ENCODE assay signal across 19 mouse cellular contexts in genomic region chr2:154915922-154916541, GRCm38 (mm10). TPM values are rescaled to one million over a fixed set of nuclear protein-coding genes. Genes with fewer than 3 reads are reported as not detected.
DNase-seq lines count a peak whose midpoint lies in the region; ATAC-seq lines count a peak whose summit lies in the region.
"Had no signal": no experiment of that assay in that cellular context is flagged by ENCODE, and none has a peak within 500 bp of the region (broad histone marks: within the 10 kb centered on the region; RNA-seq: fewer than 3 reads in every experiment).

No protein-coding gene starts in this region.

- H3K9me3 ChIP-seq in embryonic facial prominence, embryonic 11.5 days (replicated peaks; ENCODE audit: control insufficient read depth, low read length), result no peaks in the 10 kb centered on the region
- H3K9me3 ChIP-seq in embryonic facial prominence, embryonic 10.5 days, result no peaks in the 10 kb centered on the region
- H3K9me3 ChIP-seq in neural tube, embryonic 15.5 days (replicated peaks), result no peaks in the 10 kb centered on the region
- H3K9me3 ChIP-seq in limb, embryonic 12.5 days, result no peaks in the 10 kb centered on the region
- H3K9me3 ChIP-seq in midbrain, embryonic 16.5 days (replicated peaks; ENCODE audit: control insufficient read depth, low read length, poor library complexity, severe bottlenecking), result no peaks in the 10 kb centered on the region
- H3K9me3 ChIP-seq: forebrain, embryonic 12.5 days; heart, embryonic 10.5 days; hindbrain, embryonic 15.5 days; intestine, embryonic 15.5 days; liver, embryonic 15.5 days; midbrain, embryonic 10.5 days had no signal

- DNase-seq in embryonic facial prominence, embryonic 11.5 days (ENCODE audit: low spot score), result peak; percentile 53
- DNase-seq in embryonic facial prominence, embryonic 10.5 days (ENCODE audit: low spot score), result no peak
- DNase-seq in neural tube, embryonic 10.5 days (ENCODE audit: extremely low spot score, low spot score), result no peak
- no peak for DNase-seq in kidney, adult 9 months
- DNase-seq: adrenal gland, postnatal 25 days; cerebellum, adult 8-10 months; gastrocnemius, adult 2 months had no signal

- no peaks in the 10 kb centered on the region for H3K27me3 ChIP-seq in embryonic facial prominence, embryonic 11.5 days (ENCODE audit: control insufficient read depth, insufficient read depth, low read length)
- no peaks in the 10 kb centered on the region for H3K27me3 ChIP-seq in embryonic facial prominence, embryonic 10.5 days (replicated peaks; ENCODE audit: low read depth, poor library complexity, severe bottlenecking)
- H3K27me3 ChIP-seq in neural tube, embryonic 15.5 days (replicated peaks), result peaks cover 11% of the 10 kb centered on the region
- peaks cover 14% of the 10 kb centered on the region for H3K27me3 ChIP-seq in limb, embryonic 12.5 days
- H3K27me3 ChIP-seq in midbrain, embryonic 16.5 days (ENCODE audit: control insufficient read depth, insufficient read depth, low read depth, low read length), result no peaks in the 10 kb centered on the region
- H3K27me3 ChIP-seq: hindbrain, embryonic 15.5 days; intestine, embryonic 15.5 days had no signal

- 47% methylated on average over 12 of the region's 12 CpGs for WGBS in embryonic facial prominence, embryonic 11.5 days
- WGBS in embryonic facial prominence, embryonic 10.5 days, result 67% methylated on average over 12 of the region's 12 CpGs
- 73% methylated on average over 12 of the region's 12 CpGs for WGBS in neural tube, embryonic 15.5 days
- 21% methylated on average over 12 of the region's 12 CpGs for WGBS in limb, embryonic 12.5 days
- WGBS in midbrain, embryonic 16.5 days, result 73% methylated on average over 12 of the region's 12 CpGs

- no peaks in the 10 kb centered on the region for H3K36me3 ChIP-seq in embryonic facial prominence, embryonic 11.5 days (replicated peaks; ENCODE audit: control insufficient read depth, insufficient read depth, low read depth, low read length)
- H3K36me3 ChIP-seq in embryonic facial prominence, embryonic 10.5 days (replicated peaks), result no peaks in the 10 kb centered on the region
- no peaks in the 10 kb centered on the region for H3K36me3 ChIP-seq in neural tube, embryonic 15.5 days
- no peaks in the 10 kb centered on the region for H3K36me3 ChIP-seq in limb, embryonic 12.5 days
- H3K36me3 ChIP-seq in midbrain, embryonic 16.5 days (ENCODE audit: control insufficient read depth, insufficient read depth, low read length), result no peaks in the 10 kb centered on the region
- H3K36me3 ChIP-seq: forebrain, embryonic 12.5 days; heart, embryonic 10.5 days; hindbrain, embryonic 15.5 days; intestine, embryonic 15.5 days; liver, embryonic 15.5 days; midbrain, embryonic 10.5 days had no signal

- ATAC-seq in embryonic facial prominence, embryonic 11.5 days (replicated peaks; ENCODE audit: insufficient number of reproducible peaks, low FRiP score, low TSS enrichment, low read depth), result 0 out of 2 replicates have a peak, but pooled peaks have one; percentile 39
- no peak for ATAC-seq in neural tube, embryonic 15.5 days (ENCODE audit: low FRiP score)
- no peak for ATAC-seq in limb, embryonic 12.5 days (ENCODE audit: insufficient number of reproducible peaks, insufficient read depth, low FRiP score, low TSS enrichment, low read depth)
- ATAC-seq in midbrain, embryonic 16.5 days, result no peak
- ATAC-seq: CD4-positive, CD25-positive, alpha-beta regulatory T cell, adult 4 months; intestine, embryonic 15.5 days had no signal

- no peak overlapping the region for H3K27ac ChIP-seq in embryonic facial prominence, embryonic 11.5 days (replicated peaks; ENCODE audit: low read depth, low read length)
- H3K27ac ChIP-seq in embryonic facial prominence, embryonic 10.5 days (replicated peaks), result no peak overlapping the region
- no peak overlapping the region for H3K27ac ChIP-seq in neural tube, embryonic 15.5 days (replicated peaks)
- peak overlapping the region; percentile 23; the same call in 1 of the 2 replicates for H3K27ac ChIP-seq in limb, embryonic 12.5 days
- H3K27ac ChIP-seq in midbrain, embryonic 16.5 days (ENCODE audit: low read length), result no peak overlapping the region
- H3K27ac ChIP-seq: forebrain, embryonic 12.5 days; gastrocnemius, adult 2 months; heart, embryonic 10.5 days; hindbrain, embryonic 15.5 days; intestine, embryonic 15.5 days; liver, embryonic 15.5 days; macrophage; midbrain, embryonic 10.5 days had no signal

- no peak overlapping the region for H3K4me3 ChIP-seq in embryonic facial prominence, embryonic 11.5 days (ENCODE audit: low read depth, low read length)
- H3K4me3 ChIP-seq in embryonic facial prominence, embryonic 10.5 days, result no peak overlapping the region
- H3K4me3 ChIP-seq in neural tube, embryonic 15.5 days (replicated peaks), result no peak overlapping the region
- no peak overlapping the region for H3K4me3 ChIP-seq in limb, embryonic 12.5 days (replicated peaks)
- no peak overlapping the region for H3K4me3 ChIP-seq in midbrain, embryonic 16.5 days (ENCODE audit: low read depth, low read length)
- H3K4me3 ChIP-seq: erythroblast, embryonic 14.5 days; forebrain, embryonic 12.5 days; gastrocnemius, adult 2 months; heart, embryonic 10.5 days; hindbrain, embryonic 15.5 days; intestine, embryonic 15.5 days; liver, embryonic 15.5 days; midbrain, embryonic 10.5 days had no signal

- no peak overlapping the region for H3K9ac ChIP-seq in embryonic facial prominence, embryonic 11.5 days (replicated peaks; ENCODE audit: low read length)
- H3K9ac ChIP-seq in neural tube, embryonic 15.5 days (replicated peaks), result no peak overlapping the region
- no peak overlapping the region for H3K9ac ChIP-seq in limb, embryonic 12.5 days (replicated peaks)
- H3K9ac ChIP-seq in midbrain, embryonic 16.5 days (ENCODE audit: low read depth, low read length), result no peak overlapping the region
- H3K9ac ChIP-seq: forebrain, embryonic 12.5 days; hindbrain, embryonic 15.5 days; intestine, embryonic 15.5 days; liver, embryonic 15.5 days had no signal

- H3K4me1 ChIP-seq in embryonic facial prominence, embryonic 11.5 days (ENCODE audit: control insufficient read depth, insufficient read depth, low read length), result no peaks in the 10 kb centered on the region
- peaks cover 8% of the 10 kb centered on the region; the same call in 1 of the 2 replicates for H3K4me1 ChIP-seq in embryonic facial prominence, embryonic 10.5 days
- no peaks in the 10 kb centered on the region for H3K4me1 ChIP-seq in neural tube, embryonic 15.5 days
- H3K4me1 ChIP-seq in limb, embryonic 12.5 days (replicated peaks), result peaks cover 18% of the 10 kb centered on the region
- no peaks in the 10 kb centered on the region for H3K4me1 ChIP-seq in midbrain, embryonic 16.5 days (ENCODE audit: control insufficient read depth, insufficient read depth, low read length)
- H3K4me1 ChIP-seq: forebrain, embryonic 12.5 days; heart, embryonic 10.5 days; hindbrain, embryonic 15.5 days; intestine, embryonic 15.5 days; liver, embryonic 15.5 days; midbrain, embryonic 10.5 days had no signal

- H3K4me2 ChIP-seq in embryonic facial prominence, embryonic 11.5 days (ENCODE audit: low read depth, low read length), result no peak overlapping the region
- 0 out of 2 replicates have a peak overlapping the region, but pooled peaks have one; percentile 2 for H3K4me2 ChIP-seq in neural tube, embryonic 15.5 days
- H3K4me2 ChIP-seq in limb, embryonic 12.5 days, result peak overlapping the region; percentile 27
- no peak overlapping the region for H3K4me2 ChIP-seq in midbrain, embryonic 16.5 days (ENCODE audit: low read length)
- H3K4me2 ChIP-seq: forebrain, embryonic 12.5 days; hindbrain, embryonic 15.5 days; intestine, embryonic 15.5 days; liver, embryonic 15.5 days had no signal

RNA-seq across cellular contexts. Expression of gene Eif2s2, which starts 23.3 kb away (rescaled TPM):
- polyA plus RNA-seq in embryonic facial prominence, embryonic 11.5 days (2014; fragmentation: Nextera tagmentation; extraction: Ambion mirVana), result 146 and 183 TPM in 2 replicates
- 124 and 138 TPM in 2 replicates for polyA plus RNA-seq in embryonic facial prominence, embryonic 10.5 days (2016; fragmentation: Nextera tagmentation; extraction: Ambion mirVana)
- polyA plus RNA-seq in neural tube, embryonic 15.5 days (2015; fragmentation: Nextera tagmentation; extraction: Ambion mirVana), result 70.2 and 71.1 TPM in 2 replicates
- 107 and 113 TPM in 2 replicates for polyA plus RNA-seq in limb, embryonic 12.5 days (2016; fragmentation: Nextera tagmentation; extraction: Ambion mirVana)
- polyA plus RNA-seq in midbrain, embryonic 16.5 days (2015; fragmentation: Nextera tagmentation; extraction: Ambion mirVana), result 69.3 and 72.3 TPM in 2 replicates

Comparison
In these comparisons a context has a peak if more than half of its experiments do, and no peak if none do; other contexts are left out.
1. H3K4me2 ChIP-seq: peak in neural tube, embryonic 15.5 days (single experiment) and limb, embryonic 12.5 days (single experiment); none in embryonic facial prominence, embryonic 11.5 days (single experiment) and midbrain, embryonic 16.5 days (single experiment).